Mouse (Mus musculus) stomach, embryonic 14.5 days (tissue): ENCODE results near the gene Art2b. TPM values are rescaled to one million over a fixed set of nuclear protein-coding genes. Genes with fewer than 3 reads are reported as not detected.
"Not testable (repeated sequence)": the region's sequence is repeated elsewhere in the genome, so short reads cannot be mapped to it uniquely, and the experiment has no call there.

Source experiments
- ATAC-seq: fragments of 200-750 bp; cut with Nextera tagmentation; 2 replicates; pipeline ENCODE4 v1.8.0; 2017; ENCODE audit warnings: low read depth, moderate TSS enrichment; ENCODE audit not compliant: insufficient number of reproducible peaks, insufficient read depth, low FRiP score
- H3K27ac ChIP-seq: fragments of 300-500 bp; sonication (generic); 2 replicates; pipeline ENCODE4 v1.5.1; 2014; ENCODE audit warnings: mild to moderate bottlenecking, low read length, moderate library complexity, mixed read lengths
- H3K27me3 ChIP-seq: fragments of 300-500 bp; sonication (generic); 2 replicates; pipeline ENCODE4 v1.6.1; 2014; ENCODE audit warnings: low read length, control low read depth, mixed read lengths; ENCODE audit not compliant: control insufficient read depth, insufficient read depth
- H3K36me3 ChIP-seq: fragments of 300-500 bp; sonication (generic); 2 replicates; pipeline ENCODE4 v1.6.1; 2014; ENCODE audit warnings: mild to moderate bottlenecking, control low read depth, low read length, moderate library complexity, mixed read lengths; ENCODE audit not compliant: control insufficient read depth, insufficient read depth
- H3K4me1 ChIP-seq: fragments of 300-500 bp; sonication (generic); 2 replicates; pipeline ENCODE4 v1.6.1; 2014; ENCODE audit warnings: low read length, control low read depth, mixed read lengths; ENCODE audit not compliant: control insufficient read depth, insufficient read depth
- H3K4me2 ChIP-seq: fragments of 300-500 bp; sonication (generic); replicated peaks from 2 replicates; pipeline ENCODE4 v1.6.1; 2014; ENCODE audit warnings: low read depth, low read length, control low read depth
- H3K4me3 ChIP-seq: fragments of 300-500 bp; sonication (generic); 2 replicates; pipeline ENCODE4 v1.5.1; 2014; ENCODE audit warnings: low read depth, low read length, control low read depth
- H3K9ac ChIP-seq: fragments of 300-500 bp; sonication (generic); replicated peaks from 2 replicates; pipeline ENCODE4 v1.6.1; 2014; ENCODE audit warnings: low read depth, mild to moderate bottlenecking, control low read depth, low read length, moderate library complexity, mixed read lengths
- H3K9me3 ChIP-seq: fragments of 300-500 bp; sonication (generic); 2 replicates; pipeline ENCODE4 v1.6.1; 2016; ENCODE audit warnings: low read depth, low read length, control low read depth; ENCODE audit not compliant: control insufficient read depth
- WGBS: fragments of 180-500 bp; shearing (Covaris S2); extraction: QIAGEN DNeasy Blood & Tissue Kit; methylation state at CpG from one replicate; pipeline ENCODE4 v1.1.7; 2014; 5-methylcytosine and 5-hydroxymethylcytosine counted together
- polyA plus RNA-seq: library from polyadenylated mRNA; unstranded; fragments of >200 nt; fragmentation: Nextera tagmentation; extraction: Ambion mirVana; gene quantifications from 2 replicates; pipeline ENCODE4 v1.2.1, GENCODE M21; 2014

Art2b gene
- polyA plus RNA-seq, 1 experiment from 2014 or later = not detected

DNA sequence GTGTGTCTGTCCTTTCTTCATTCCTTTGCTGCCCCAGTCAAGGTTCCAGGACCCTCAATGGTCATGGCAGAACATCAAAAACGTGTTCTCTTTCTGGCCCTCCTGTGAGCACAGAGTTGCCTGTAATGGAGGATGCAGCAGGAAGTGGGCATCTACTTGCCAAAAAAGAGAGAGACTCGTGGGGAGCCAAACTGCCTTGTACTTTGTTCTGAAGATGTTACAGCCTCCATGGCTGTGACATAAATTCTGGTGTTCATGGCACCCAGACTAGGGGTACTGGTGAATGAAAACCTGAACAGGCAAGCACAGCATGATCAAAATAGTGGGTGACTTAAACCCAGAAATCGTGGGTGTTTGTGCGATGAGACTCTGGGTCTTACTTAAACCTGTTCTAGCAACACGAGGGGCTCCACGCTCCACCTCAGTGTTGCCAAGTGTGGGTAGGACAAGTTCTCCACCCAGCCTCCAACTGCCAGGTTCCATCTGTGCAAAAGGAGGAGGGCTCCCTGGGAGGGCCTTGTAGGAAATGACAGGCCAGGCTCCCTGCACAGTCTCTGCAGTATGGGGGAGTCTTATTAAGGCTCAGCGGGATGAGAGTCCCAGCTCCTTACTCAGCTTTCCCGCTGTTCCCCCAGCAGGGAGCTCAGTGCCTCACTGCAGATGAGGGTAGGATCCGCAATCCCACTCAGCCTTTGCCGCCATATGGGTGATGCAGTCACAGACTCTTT lies 32.2 kb upstream of the Art2b start:
- WGBS = 69% methylated on average over 10 of the region's 10 CpGs
- Histone ChIP-seq H3K27ac (no peak overlapping the region), H3K9me3 (no peaks in the 10 kb centered on the region), H3K36me3 (no peaks in the 10 kb centered on the region), H3K4me3 (no peak overlapping the region), H3K9ac (no peak overlapping the region), H3K27me3 (no peaks in the 10 kb centered on the region), H3K4me1 (no peaks in the 10 kb centered on the region), H3K4me2 (no peak overlapping the region)
- ATAC-seq = no peak

- WGBS = 67% methylated on average over 6 of the region's 6 CpGs
- Histone ChIP-seq H3K4me1 (no peaks in the 10 kb centered on the region), H3K36me3 (no peaks in the 10 kb centered on the region), H3K27ac (no peak overlapping the region), H3K9ac (no peak overlapping the region), H3K4me2 (no peak overlapping the region), H3K9me3 (no peaks in the 10 kb centered on the region), H3K4me3 (no peak overlapping the region), H3K27me3 (no peaks in the 10 kb centered on the region)
- ATAC-seq = no peak
Observed at GRCm38 (mm10) chr7:101616136-101616835, 30.9 kb upstream of the Art2b start.

DNA sequence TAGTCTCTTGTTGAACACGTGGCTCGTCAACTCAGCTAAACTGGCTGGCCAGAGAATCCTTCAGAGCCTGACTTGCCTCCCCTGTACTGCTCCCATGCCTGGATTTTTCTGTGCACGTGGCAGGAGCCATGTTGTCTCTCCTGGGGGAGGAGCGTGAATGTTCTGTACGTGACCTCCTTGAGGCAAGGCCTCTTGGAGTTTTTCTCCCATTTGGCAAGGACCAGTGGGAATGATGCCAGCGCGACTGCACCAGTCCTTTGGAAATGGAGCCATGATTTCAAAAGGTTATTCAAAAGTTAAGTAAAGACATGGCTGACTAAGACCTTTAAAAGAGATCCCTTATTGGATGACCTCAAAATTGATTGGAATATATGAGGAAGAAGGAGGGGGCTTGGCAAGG lies 30.0 kb upstream of the Art2b start:
- Histone ChIP-seq H3K4me3 (no peak overlapping the region), H3K27me3 (no peaks in the 10 kb centered on the region), H3K4me2 (no peak overlapping the region), H3K27ac (no peak overlapping the region), H3K9me3 (no peaks in the 10 kb centered on the region), H3K36me3 (no peaks in the 10 kb centered on the region), H3K9ac (no peak overlapping the region), H3K4me1 (no peaks in the 10 kb centered on the region)
- WGBS = 78% methylated on average over 7 of the region's 7 CpGs
- no peak for ATAC-seq

DNA sequence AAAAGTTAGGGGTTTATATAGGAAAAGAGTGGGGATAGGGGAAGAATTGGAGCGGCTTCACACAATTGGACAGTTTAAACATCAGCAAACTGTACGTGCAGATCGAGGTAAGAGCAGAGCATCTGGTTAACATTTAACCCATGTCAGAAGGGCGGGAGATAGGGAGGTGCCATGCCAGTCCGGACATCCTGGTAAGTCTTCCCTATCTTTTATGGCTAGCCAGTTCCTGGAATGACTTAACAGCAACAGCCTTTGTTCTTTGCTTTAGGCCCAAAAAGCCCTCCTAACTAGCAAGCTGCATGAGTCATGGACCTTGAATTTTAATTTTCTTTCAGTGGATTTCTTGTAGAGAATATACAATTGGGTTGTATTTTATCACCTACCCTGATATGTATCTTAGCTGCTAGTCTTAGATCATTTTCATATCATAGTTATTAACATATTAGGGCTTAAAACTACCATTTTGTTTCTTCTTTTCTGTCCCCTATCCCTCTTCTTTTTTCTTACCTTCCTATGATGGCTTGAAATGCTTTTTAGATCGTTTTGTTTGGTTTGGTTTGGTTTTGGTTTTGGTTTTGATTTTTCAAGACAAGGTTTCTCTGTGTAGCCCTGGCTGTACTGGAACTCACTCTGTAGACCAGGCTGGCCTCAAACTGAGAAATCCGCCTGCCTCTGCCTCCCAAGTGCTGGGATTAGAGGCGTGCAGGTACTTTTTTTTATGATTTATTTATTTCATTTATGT lies 27.6 kb upstream of the Art2b start:
- H3K27me3 ChIP-seq, H3K9me3 ChIP-seq, H3K4me1 ChIP-seq, H3K36me3 ChIP-seq, H3K9ac ChIP-seq, H3K4me3 ChIP-seq, ATAC-seq, H3K4me2 ChIP-seq, H3K27ac ChIP-seq: not testable (repeated sequence)
- WGBS = 69% methylated on average over 8 of the region's 8 CpGs

DNA sequence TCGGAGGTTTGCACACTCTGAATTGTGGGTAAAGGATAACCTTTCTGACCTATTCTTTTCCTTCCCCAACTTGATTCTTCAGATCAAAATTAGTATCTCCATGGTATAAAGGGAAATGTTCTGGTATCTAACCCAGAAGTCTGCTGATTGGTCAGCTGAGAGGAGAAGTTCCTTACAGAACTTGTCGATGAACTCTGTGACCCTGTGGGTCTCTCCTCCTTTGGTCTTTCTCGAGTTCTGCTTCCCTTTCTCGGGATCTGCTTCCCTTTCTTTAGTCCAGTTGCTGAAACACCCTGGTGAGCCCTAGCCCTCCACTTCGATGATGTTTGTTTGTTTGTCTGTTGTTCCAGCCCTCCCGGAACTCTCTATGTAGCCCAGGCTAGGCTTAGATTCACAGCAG lies 22.4 kb upstream of the Art2b start:
- Histone ChIP-seq H3K27ac (no peak overlapping the region), H3K4me2 (no peak overlapping the region), H3K36me3 (no peaks in the 10 kb centered on the region), H3K27me3 (no peaks in the 10 kb centered on the region), H3K4me1 (no peaks in the 10 kb centered on the region), H3K4me3 (no peak overlapping the region), H3K9ac (no peak overlapping the region), H3K9me3 (no peaks in the 10 kb centered on the region)
- 71% methylated on average over 6 of the region's 6 CpGs for WGBS
- no peak for ATAC-seq

DNA sequence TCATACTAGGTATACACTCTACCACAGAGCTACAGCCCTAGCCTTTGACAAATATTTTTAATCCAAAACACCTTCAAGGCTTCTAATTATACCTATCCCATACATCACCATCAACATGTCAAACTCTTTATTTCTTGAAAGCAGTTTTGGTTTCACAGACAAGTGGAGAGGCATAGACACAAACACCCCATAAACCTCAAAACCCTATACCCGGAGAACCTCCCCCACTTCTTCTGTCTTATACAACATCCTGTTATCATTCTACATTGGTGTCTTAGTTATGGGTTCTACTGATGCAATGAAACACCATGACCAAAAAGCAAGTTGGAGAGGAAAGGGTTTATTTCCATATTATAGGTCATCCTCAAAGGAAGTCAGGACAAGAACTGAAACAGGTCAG lies 15.0 kb upstream of the Art2b start:
- ATAC-seq = no peak

DNA sequence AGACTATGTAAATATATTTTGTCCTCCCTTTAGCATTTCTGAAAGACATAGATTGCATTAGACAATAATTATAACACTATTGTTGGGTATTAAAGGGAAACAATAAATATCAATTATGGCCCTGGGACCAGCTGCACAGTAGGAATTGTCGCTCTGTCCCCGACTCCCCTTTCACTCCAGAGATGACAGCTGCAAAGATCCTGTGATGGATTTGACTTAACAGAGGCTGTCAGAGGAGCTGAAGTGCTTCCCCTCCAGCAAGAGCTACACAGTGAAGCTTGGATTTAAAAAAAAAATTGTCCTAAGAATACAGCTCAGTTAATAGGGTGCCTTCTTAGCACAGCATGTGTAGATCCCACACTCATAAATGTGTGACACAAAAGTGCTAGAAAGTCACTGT lies 13.1 kb upstream of the Art2b start:
- no peak for ATAC-seq
- H3K27ac ChIP-seq = no peak overlapping the region

More for the DNA sequence above, 15.0 kb upstream of the Art2b start:
- WGBS = 89% methylated on average over 1 of the region's 1 CpGs
- no peaks in the 10 kb centered on the region for H3K4me1 ChIP-seq
- H3K9ac ChIP-seq = no peak overlapping the region
- no peaks in the 10 kb centered on the region for H3K36me3 ChIP-seq
- H3K4me3 ChIP-seq = no peak overlapping the region
- no peaks in the 10 kb centered on the region for H3K9me3 ChIP-seq
- no peak overlapping the region for H3K27ac ChIP-seq
- H3K4me2 ChIP-seq = no peak overlapping the region
- no peaks in the 10 kb centered on the region for H3K27me3 ChIP-seq

DNA sequence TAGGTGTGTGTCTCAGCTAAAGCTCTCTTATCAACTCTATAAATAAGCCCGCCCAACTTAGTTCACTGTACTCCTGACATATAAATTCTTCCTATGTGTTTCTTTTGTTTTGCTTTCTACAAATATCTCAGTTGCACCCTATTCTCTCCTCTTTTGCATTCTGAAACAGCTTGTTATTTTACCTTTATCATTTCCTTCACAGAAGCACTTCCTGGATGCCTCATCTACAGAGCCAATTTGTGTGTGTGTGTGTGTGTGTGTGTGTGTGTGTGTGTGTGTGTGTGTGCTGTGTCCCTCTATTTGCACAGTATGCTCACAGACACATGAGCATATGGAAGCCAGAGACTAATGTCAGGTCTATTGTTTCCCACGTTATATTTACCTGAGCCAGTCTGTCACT lies 9.6 kb upstream of the Art2b start:
- Histone ChIP-seq H3K9ac (no peak overlapping the region), H3K36me3 (no peaks in the 10 kb centered on the region), H3K4me3 (no peak overlapping the region), H3K4me1 (no peaks in the 10 kb centered on the region), H3K9me3 (no peaks in the 10 kb centered on the region), H3K27me3 (no peaks in the 10 kb centered on the region), H3K4me2 (no peak overlapping the region), H3K27ac (no peak overlapping the region)
- ATAC-seq = no peak
- WGBS = 59% methylated on average over 2 of the region's 2 CpGs

More for the DNA sequence above, 13.1 kb upstream of the Art2b start:
- Histone ChIP-seq H3K4me2 (no peak overlapping the region), H3K4me3 (no peak overlapping the region), H3K9me3 (no peaks in the 10 kb centered on the region), H3K27me3 (no peaks in the 10 kb centered on the region), H3K9ac (no peak overlapping the region), H3K36me3 (no peaks in the 10 kb centered on the region), H3K4me1 (no peaks in the 10 kb centered on the region)
- WGBS = 34% methylated on average over 2 of the region's 2 CpGs
